Mouse (Mus musculus) heart, postnatal 25 days (tissue): ENCODE results near the gene C5ar2. TPM values are rescaled to one million over a fixed set of nuclear protein-coding genes. Genes with fewer than 3 reads are reported as not detected.
"Not testable (repeated sequence)": the region's sequence is repeated elsewhere in the genome, so short reads cannot be mapped to it uniquely, and the experiment has no call there.

Experiments used
- DNase-seq: peaks from one replicate; pipeline ENCODE4 v3.0.0; 2022; ENCODE audit warnings: low spot score
- intact Hi-C: fragments of 180-260 bp; cut with DNase I; formaldehyde crosslinking; loops from one replicate; pipeline ENCODE4 v1.15.1; 2025
- total RNA-seq, 2 experiments: library from RNA; stranded (reverse); gene quantifications; 2 replicates each; pipeline ENCODE4 v1.2.3; 2021

Gene C5ar2
- total RNA-seq, 2 experiments from 2014 or later, result 1.4 to 1.9 TPM

DNA sequence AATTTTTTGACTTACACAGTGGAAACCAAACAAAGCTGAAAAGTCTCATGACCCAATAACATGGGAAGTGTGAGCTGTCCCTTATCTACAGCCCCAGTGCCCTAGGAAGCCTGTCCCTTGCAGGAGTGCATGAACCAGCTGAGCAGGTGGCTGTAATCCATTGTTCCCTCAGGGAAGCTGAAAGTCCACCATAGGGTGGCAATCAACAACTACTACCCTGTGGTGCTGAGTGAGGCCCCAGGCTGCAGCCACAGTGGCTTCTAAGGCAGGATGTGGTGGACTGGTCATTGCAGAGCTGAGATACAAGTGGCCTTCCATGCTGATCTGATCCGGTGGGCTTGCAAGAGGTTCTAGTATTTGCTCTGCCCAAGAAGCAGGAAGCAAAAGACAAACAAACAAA, 17.1 kb upstream of the C5ar2 start:
- intact Hi-C loops, result loop anchor here (5.0 kb wide), 2 partner anchors 49 to 164 kb away; partner anchors contain the start of gene Napa
- no peak for DNase-seq

- intact Hi-C loops, result no loop called here
- no peak for DNase-seq
Observed at GRCm38 (mm10) chr7:16259110-16259590, 15.2 kb upstream of the C5ar2 start, which contains the start of gene C5ar1. Gene C5ar1, minus strand, starts transcription at chr7:16259540.

DNA sequence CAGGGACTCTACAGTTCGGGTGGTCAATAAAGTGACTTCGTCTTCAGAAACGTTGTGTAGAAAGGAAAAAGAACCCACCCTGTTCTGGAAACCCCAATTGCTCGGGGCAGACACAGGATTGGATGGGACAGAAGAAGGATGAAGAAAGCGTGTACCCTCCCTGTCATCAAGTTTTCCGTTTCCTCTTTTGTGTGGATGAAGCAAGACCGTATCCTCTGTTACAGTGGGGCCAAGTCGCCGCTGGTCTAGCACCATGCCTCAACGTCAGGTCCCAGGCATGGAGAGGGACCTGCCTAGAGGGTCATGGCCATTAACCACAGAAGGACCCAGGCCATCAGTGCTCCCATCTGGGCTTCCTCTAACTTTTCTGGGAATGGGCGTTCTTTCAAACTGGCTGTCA, 13.9 kb upstream of the C5ar2 start:
- DNase-seq, result no peak
- intact Hi-C loops, result no loop called here

- DNase-seq, intact Hi-C loops: not testable (repeated sequence)
Observed at GRCm38 (mm10) chr7:16255963-16256362, 12.0 kb upstream of the C5ar2 start.

DNA sequence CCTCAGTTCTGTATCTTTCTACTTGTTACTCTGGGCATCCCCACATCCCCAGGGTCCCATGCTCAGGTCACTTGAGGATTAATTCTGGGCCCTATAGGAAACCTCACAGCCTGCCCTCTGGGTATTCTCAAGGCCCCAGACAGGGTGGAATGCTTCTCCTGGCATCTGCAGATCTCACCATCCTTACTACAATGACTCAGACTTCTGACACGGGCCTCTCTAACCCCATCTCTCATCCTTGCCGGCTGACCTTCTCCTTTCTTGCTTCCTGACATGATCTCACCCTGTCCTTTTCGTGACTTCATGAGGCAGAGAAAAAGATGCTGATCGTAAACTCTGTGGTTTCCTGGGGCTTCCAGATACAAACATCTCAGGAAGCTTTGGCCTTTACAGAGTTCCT, 10.2 kb upstream of the C5ar2 start:
- intact Hi-C loops, result no loop called here
- DNase-seq, result no peak

- intact Hi-C loops, result no loop called here
- DNase-seq, result no peak
Observed at GRCm38 (mm10) chr7:16250687-16251086, 6.7 kb upstream of the C5ar2 start.

GRCm38 (mm10) chr7:16245958-16246357, 2.0 kb upstream of the C5ar2 start:
- intact Hi-C loops, result no loop called here
- no peak for DNase-seq

- intact Hi-C loops, result no loop called here
- DNase-seq, result no peak
Observed at GRCm38 (mm10) chr7:16242198-16242597, 1.8 kb downstream of the C5ar2 start.

- DNase-seq, result no peak
- intact Hi-C loops, result no loop called here
Observed at GRCm38 (mm10) chr7:16241787-16242186, 2.2 kb downstream of the C5ar2 start.

- intact Hi-C loops, result no loop called here
- DNase-seq, result no peak
Observed at GRCm38 (mm10) chr7:16240978-16241303, 3.0 kb downstream of the C5ar2 start.

DNA sequence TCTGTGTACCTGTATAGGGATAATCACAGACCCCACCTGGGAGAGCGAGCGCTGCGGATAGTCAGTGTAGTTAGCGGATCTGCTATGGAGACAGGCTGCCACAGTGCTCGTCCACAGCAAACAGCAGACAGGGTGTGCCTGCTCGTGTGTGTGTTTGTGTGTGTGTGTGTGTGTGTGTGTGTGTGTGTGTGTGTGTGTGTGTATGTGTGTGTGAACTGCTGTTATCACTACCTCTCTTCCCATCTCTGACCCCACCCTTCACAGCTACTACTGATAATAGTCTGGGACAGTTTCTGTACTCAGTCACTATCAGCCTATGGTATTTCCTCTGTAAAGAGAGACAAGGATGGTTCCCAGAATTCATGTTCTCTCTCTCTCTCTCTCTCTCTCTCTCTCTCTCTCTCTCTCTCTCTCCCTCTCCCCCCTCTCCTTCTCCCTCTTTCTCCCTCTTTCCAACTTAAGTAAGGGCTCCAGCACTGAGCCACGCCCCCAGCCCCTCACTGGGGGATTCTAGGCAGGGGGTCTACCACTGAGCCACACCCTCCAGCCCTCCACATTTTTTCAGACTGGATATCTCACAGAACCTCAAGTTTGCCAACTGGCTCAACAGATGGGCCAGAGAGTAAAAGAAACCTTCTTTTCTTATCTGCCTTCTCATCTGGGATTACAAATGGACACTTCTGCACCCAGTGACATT, 3.5 kb downstream of the C5ar2 start:
- no peak for DNase-seq
- intact Hi-C loops, result no loop called here

DNA sequence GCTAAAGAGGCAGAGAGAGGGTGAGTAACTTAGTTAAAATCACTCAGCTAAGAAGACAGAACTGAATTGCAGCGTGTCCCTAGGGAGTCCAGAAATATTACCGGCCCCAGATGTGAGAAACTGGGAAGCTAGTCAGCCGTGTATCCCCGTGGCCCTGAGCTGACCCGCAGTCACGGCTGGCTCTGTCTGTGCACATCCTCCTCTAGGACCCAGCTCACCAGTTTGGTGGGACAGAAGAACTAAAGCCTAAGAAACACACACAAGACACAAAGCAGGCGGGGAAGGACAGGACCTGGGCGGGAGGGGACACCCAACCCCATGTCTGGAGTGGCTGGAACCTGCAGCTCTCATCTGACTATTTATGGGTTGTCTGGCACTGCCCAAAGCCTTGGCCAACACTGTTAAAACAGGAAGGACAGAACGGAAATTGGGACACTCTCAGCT, 4.4 kb downstream of the C5ar2 start:
- intact Hi-C loops, result no loop called here
- peak; percentile 20 for DNase-seq

DNA sequence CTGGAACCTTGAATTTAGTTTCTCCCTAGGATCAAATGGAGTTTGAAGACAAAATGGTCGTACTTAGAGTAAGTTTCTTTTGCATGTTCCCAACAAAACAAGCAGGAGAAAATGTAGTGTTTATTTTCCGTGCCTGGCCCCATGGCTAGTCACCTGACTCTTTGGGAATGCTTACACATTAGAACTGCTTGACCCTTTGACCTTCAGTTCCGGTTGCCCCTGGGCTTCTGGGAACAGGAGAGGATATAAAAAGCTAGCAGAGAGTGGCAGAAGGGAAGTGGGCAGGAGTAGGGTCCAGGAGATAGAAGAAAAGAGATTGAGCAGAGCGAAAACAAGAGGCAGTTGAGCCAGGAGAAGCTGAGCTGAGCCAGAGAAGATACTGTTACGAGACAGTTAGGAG, 14.1 kb downstream of the C5ar2 start:
- intact Hi-C loops, result no loop called here
- DNase-seq, result no peak

DNA sequence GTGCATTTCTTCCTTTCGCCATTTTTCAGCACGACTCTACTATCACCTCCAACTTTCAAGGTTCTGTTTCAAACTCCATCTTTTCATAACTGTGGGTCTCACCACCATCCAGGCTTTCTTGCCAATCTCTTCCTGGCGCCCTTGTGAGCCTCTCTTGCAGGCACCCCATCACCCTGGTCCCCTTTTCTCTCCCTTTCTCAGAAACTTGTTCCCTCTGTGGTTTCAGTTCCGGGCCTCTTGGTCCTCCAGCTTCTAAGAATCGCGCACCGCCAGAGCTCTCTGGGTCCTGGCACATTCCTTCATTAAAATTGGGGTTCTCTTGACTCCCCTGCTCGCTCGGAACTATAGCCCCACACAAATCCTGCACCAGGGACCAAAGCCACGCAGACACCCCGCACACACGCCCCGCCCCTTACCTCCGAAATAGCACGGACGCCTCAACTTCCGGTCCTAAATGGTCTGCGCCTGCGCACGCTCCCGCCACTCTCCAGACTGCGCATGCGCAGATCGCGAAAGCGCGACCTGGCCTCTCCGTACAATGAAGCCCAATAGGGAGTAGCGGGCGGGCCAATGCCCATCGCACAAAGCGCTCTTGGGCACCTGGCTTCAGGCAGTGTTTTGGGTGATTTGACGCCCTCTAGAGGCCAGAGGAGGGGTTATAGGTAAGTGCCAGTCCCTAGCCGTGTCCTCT, 22.2 kb downstream of the C5ar2 start, which contains the start of gene Dhx34:
Dhx34 (minus strand) TSS at position 456 of the 691 bp plus-strand sequence.
- DNase-seq, result peak; percentile 89
- intact Hi-C loops, result no loop called here

DNA sequence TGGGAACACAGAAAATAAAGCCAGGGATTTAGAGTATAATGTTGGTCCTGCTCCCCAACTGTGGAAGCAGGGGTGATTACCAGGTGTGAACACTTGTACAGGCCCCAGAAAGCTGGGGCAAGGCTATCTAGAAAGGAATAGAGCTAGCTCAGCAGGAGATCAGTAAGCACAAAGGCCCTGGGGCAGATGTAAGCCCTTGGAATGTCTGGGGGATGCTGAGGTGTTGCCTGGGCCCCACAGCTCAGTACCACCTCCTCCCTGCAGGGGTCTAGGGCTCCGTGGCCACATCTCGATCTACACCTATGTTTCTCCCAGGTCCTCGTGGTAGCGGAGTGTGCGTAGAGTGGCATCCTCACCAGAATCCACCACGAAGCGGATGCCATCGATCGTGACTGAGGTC, 30.0 kb downstream of the C5ar2 start:
- no peak for DNase-seq
- intact Hi-C loops, result loop anchor here (5.0 kb wide), 1 partner anchor 48 kb away; no protein-coding TSS in a partner anchor

- intact Hi-C loops, result loop anchor here (5.0 kb wide), 1 partner anchor 49 kb away; no protein-coding TSS in a partner anchor
- DNase-seq, result no peak
Observed at GRCm38 (mm10) chr7:16213196-16213595, 30.8 kb downstream of the C5ar2 start.

GRCm38 (mm10) chr7:16210862-16211365, 33.0 kb downstream of the C5ar2 start:
- intact Hi-C loops, result loop anchor here (5.0 kb wide), 1 partner anchor 51 kb away; no protein-coding TSS in a partner anchor
- no peak for DNase-seq

- intact Hi-C loops, result no loop called here
- no peak for DNase-seq
Observed at GRCm38 (mm10) chr7:16208781-16209665, 34.9 kb downstream of the C5ar2 start.

DNA sequence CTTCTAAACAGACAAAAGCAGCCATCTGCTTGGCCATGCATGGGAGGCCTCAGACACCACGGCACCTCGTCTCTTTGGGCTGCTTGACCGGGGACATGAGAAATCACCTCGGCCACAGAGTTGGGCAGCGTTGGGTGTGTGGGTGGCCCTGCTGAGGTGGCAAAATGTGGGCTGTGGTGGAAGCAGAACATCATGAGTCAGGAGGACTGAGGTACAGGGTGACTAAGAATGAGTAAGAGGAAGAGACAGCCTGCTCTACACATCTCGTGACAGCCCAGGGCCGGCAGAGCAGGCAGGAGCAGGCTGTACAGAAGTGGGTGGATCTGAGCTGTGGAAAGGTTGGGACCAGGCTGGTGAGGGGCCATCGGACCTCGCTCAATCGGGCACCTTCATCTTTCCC, 36.5 kb downstream of the C5ar2 start:
- intact Hi-C loops, result no loop called here
- DNase-seq, result peak; percentile 10

GRCm38 (mm10) chr7:16207076-16207475, 36.9 kb downstream of the C5ar2 start:
- intact Hi-C loops, result no loop called here
- DNase-seq, result no peak
